In genomic region chr4:136595221-136595620, GRCm38 (mm10) we compare ENCODE assay signal across 18 mouse cellular contexts. TPM values are rescaled to one million over a fixed set of nuclear protein-coding genes. Genes with fewer than 3 reads are reported as not detected.
"Had no signal": no experiment of that assay in that cellular context is flagged by ENCODE, and none has a peak within 500 bp of the region (broad histone marks: within the 10 kb centered on the region; RNA-seq: fewer than 3 reads in every experiment).

No protein-coding gene starts in this region.

- H3K4me2 ChIP-seq: intestine, embryonic 15.5 days; liver, embryonic 11.5 days; liver, embryonic 15.5 days; midbrain, embryonic 12.5 days; stomach, embryonic 15.5 days had no signal

- ATAC-seq: intestine, embryonic 15.5 days; lung, postnatal 0 days had no signal

- H3K4me3 ChIP-seq: intestine, embryonic 15.5 days; limb, embryonic 10.5 days; liver, embryonic 15.5 days; midbrain, embryonic 12.5 days; stomach, embryonic 15.5 days had no signal

- H3K36me3 ChIP-seq: intestine, embryonic 15.5 days; stomach, embryonic 15.5 days had no signal

- H3K9ac ChIP-seq: intestine, embryonic 15.5 days; liver, embryonic 15.5 days; midbrain, embryonic 12.5 days; stomach, embryonic 15.5 days had no signal

- H3K9me3 ChIP-seq: intestine, embryonic 15.5 days; limb, embryonic 10.5 days; liver, embryonic 15.5 days; megakaryocyte, embryonic 14.5 days; midbrain, embryonic 12.5 days; stomach, embryonic 15.5 days had no signal

- H3K27ac ChIP-seq: intestine, embryonic 15.5 days; limb, embryonic 10.5 days; liver, embryonic 15.5 days; macrophage; midbrain, embryonic 12.5 days; stomach, embryonic 15.5 days had no signal

- H3K4me1 ChIP-seq: limb, embryonic 10.5 days had no signal

- H3K27me3 ChIP-seq: intestine, embryonic 15.5 days; liver, embryonic 15.5 days; megakaryocyte, embryonic 14.5 days; midbrain, embryonic 12.5 days; stomach, embryonic 15.5 days had no signal

- DNase-seq: lung, adult 2 months; right cerebral cortex, postnatal 14 days; thymus, postnatal 36 days had no signal

RNA-seq across cellular contexts. Expression of gene Tex46, which starts 15.0 kb away (rescaled TPM):
- polyA plus RNA-seq: intestine, embryonic 15.5 days; large intestine, adult 2 months; limb, embryonic 10.5 days; limb, embryonic 14.5 days; liver, embryonic 11.5 days; liver, embryonic 15.5 days; lung, adult 2 months; lung, postnatal 0 days; macrophage; midbrain, embryonic 12.5 days; midbrain, postnatal 0 days; neural tube, embryonic 14.5 days; spleen, adult 2 months; stomach, embryonic 15.5 days; thymus, postnatal 0 days had no signal

RNA-seq across cellular contexts. Expression of gene Lactbl1, which starts 27.2 kb away (rescaled TPM):
- polyA plus RNA-seq: intestine, embryonic 15.5 days; large intestine, adult 2 months; limb, embryonic 10.5 days; liver, embryonic 11.5 days; liver, embryonic 15.5 days; lung, postnatal 0 days; macrophage; neural tube, embryonic 14.5 days; stomach, embryonic 15.5 days had no signal
